Mouse (Mus musculus) spleen, postnatal 0 days (tissue): ENCODE results near the gene Gm19668. TPM values are rescaled to one million over a fixed set of nuclear protein-coding genes. Genes with fewer than 3 reads are reported as not detected.

Source experiments
- polyA plus RNA-seq: library from polyadenylated mRNA; unstranded; fragments of >200 nt; fragmentation: Nextera tagmentation; extraction: Ambion mirVana; gene quantifications from 2 replicates; pipeline ENCODE4 v1.2.1, GENCODE M21; 2015

The Gm19668 gene
- not detected in 2 replicates for polyA plus RNA-seq

GRCm38 (mm10) chr10:77798921-77799508 is at the start of gene Gm19668:
Gene Gm19668 (minus strand): TSS chr10:77799133.

GRCm38 (mm10) chr10:77846503-77846902 is 47.6 kb upstream of the Gm19668 start, which contains the start of gene Gm36176:
Gene Gm36176 (plus strand): TSS chr10:77846803.

GRCm38 (mm10) chr10:77835647-77836046 is 36.7 kb upstream of the Gm19668 start, which contains the start of gene Krtap10-10:
Gene Krtap10-10 (plus strand): TSS chr10:77835947.

DNA sequence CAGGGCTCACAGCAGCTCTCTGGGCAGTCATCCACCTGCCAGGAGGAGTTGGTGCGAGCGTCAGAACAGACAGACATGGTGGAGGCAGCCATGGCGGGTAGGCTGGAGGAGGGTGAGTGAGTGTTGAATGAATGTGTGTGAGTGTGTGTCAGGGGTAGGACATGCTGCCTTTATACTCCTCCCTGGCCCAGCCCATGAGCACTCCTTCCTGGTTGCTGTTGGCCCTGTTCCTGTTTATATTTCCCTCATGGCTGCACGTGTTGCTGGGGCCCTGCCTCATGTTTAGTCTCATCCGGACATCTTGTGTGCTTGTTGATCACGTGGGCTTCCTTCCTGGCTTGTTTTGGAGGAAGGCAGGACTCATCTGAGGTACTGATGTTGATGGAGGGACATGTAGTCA is 28.0 kb upstream of the Gm19668 start, which contains the start of gene Krtap10-4:
Krtap10-4 (minus strand) TSS at position 145 of the 400 bp plus-strand sequence.

DNA sequence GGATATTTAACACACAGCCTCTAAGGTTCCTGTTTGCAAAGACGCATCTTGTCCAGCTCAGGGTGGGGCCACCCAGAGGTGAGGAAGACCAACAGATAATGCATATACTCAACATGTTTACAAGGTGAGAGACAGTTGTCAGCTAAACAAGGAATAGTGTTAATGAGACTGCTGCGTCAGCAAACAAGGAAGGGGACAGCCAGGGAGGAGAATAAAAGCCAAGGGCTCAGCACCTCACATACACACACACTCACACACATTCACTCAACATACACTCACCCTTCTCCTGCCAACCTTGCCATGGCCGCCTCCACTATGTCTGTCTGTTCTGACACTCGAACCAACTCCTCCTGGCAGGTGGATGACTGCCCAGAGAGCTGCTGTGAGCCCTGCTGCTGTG is 15.4 kb upstream of the Gm19668 start, which contains the start of gene Gm2696:
Gm2696 (plus strand) TSS at position 301 of the 400 bp plus-strand sequence.

DNA sequence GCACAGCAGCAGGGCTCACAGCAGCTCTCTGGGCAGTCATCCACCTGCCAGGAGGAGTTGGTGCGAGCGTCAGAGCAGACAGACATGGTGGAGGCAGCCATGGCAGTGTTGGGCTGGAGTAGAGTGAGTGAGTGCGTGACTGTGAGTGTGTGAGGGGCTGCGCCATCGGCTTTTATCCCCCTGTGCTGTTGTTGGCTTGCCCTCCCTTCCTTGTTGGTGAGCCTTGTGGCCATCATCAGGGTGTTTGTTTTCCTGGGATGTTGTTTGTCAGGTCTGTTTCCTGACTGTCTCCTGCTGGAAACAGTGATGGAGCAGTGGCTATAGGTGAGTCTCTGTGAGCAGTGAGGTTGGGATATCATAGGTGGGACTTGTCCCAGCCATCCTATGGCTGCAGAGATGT is 12.8 kb upstream of the Gm19668 start, which contains the start of gene Gm9507:
Gm9507 (minus strand) TSS at position 101 of the 400 bp plus-strand sequence.

GRCm38 (mm10) chr10:77794976-77795375 is 4.0 kb downstream of the Gm19668 start, which contains the start of gene Gm9639:
Gene Gm9639 (minus strand): TSS chr10:77795076.

DNA sequence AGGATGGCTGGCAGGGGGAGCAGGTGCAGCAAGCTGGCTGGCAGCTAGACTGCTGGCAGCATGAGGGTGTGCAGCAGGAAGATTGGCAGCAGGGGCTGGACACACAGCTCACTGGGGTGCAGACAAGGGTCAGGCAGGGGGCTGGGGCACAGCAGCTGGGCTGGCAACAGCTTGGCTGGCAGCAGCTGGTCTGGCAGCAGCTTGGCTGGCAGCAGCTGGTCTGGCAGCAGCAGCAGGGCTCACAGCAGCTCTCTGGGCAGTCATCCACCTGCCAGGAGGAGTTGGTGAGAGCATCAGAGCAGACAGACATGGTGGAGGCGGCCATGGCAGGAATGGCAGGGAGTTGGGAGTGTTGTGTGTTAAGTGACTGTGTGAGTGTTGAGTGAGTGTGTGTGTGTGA is 11.1 kb downstream of the Gm19668 start, which contains the start of gene Gm7137:
Gm7137 (minus strand) TSS at position 325 of the 400 bp plus-strand sequence.

DNA sequence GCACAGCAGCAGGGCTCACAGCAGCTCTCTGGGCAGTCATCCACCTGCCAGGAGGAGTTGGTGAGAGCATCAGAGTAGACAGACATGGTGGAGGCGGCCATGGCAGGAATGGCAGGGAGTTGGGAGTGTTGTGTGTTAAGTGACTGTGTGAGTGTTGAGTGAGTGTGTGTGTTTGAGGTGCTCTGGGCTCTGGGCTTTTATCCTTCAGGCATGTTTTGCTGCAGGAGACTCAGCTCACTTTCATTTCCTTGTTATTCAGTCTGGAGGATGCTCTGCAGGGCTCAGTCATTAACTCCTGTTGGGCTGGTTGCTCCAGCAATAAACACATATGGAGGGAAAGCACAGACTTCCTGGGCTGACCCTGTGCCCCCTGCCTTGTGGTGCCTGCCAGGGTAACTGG is 16.5 kb downstream of the Gm19668 start, which contains the start of gene Gm3250:
Gm3250 (minus strand) TSS at position 101 of the 400 bp plus-strand sequence.

GRCm38 (mm10) chr10:77776844-77777243 is 22.1 kb downstream of the Gm19668 start, which contains the start of gene Gm7138:
Gene Gm7138 (minus strand): TSS chr10:77776944.

DNA sequence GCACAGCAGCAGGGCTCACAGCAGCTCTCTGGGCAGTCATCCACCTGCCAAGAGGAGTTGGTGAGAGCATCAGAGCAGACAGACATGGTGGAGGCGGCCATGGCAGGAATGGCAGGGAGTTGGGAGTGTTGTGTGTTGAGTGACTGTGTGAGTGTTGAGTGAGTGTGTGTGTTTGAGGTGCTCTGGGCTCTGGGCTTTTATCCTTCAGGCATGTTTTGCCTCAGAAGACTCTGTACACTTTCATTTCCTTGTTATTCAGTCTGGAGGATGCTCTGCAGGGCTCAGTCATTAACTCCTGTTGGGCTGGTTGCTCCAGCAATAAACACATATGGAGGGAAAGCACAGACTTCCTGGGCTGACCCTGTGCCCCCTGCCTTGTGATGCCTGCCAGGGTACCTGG is 27.7 kb downstream of the Gm19668 start, which contains the start of gene Gm3238:
Gm3238 (minus strand) TSS at position 101 of the 400 bp plus-strand sequence.

GRCm38 (mm10) chr10:77759582-77759981 is 39.4 kb downstream of the Gm19668 start, which contains the start of gene Gm3233:
Gene Gm3233 (minus strand): TSS chr10:77759682.

GRCm38 (mm10) chr10:77751254-77751653 is 47.7 kb downstream of the Gm19668 start, which contains the start of gene Gm9736:
Gene Gm9736 (minus strand): TSS chr10:77751354.

Other genes starting within 250 kb of the Gm19668 start
- 71.1 and 81.7 TPM in 2 replicates for gene Pttg1ip, start 217.4 kb downstream of the Gm19668 start, polyA plus RNA-seq
- 163 and 182 TPM in 2 replicates for gene Sumo3, start 193.0 kb downstream of the Gm19668 start, polyA plus RNA-seq
- gene Gm49325, start 192.9 kb downstream of the Gm19668 start, polyA plus RNA-seq = 5.2 and 12.6 TPM in 2 replicates
- gene Ube2g2, start 176.9 kb downstream of the Gm19668 start, polyA plus RNA-seq = 41.2 and 42.6 TPM in 2 replicates
- gene Tspear, start 112.6 kb downstream of the Gm19668 start, polyA plus RNA-seq = 0.10 TPM in 1 of 2 replicates, not detected in the other
- not detected in 2 replicates for gene Gm19402, start 108.4 kb downstream of the Gm19668 start, polyA plus RNA-seq
- not detected in 2 replicates for gene Gm9508, start 101.9 kb downstream of the Gm19668 start, polyA plus RNA-seq
- not detected in 2 replicates for gene Gm10272, start 92.5 kb downstream of the Gm19668 start, polyA plus RNA-seq
- not detected in 2 replicates for gene Gm10024, start 87.7 kb downstream of the Gm19668 start, polyA plus RNA-seq
- not detected in 2 replicates for gene Gm10142, start 83.3 kb downstream of the Gm19668 start, polyA plus RNA-seq
- not detected in 2 replicates for gene Krtap12-1, start 78.5 kb downstream of the Gm19668 start, polyA plus RNA-seq
- not detected in 2 replicates for gene Gm10100, start 72.6 kb downstream of the Gm19668 start, polyA plus RNA-seq
- not detected in 2 replicates for gene Gm18596, start 56.5 kb downstream of the Gm19668 start, polyA plus RNA-seq
- not detected in 2 replicates for gene Gm9736, start 47.8 kb downstream of the Gm19668 start, polyA plus RNA-seq
- gene Gm3233, start 39.5 kb downstream of the Gm19668 start, polyA plus RNA-seq = not detected in 2 replicates
- gene Gm3238, start 27.8 kb downstream of the Gm19668 start, polyA plus RNA-seq = not detected in 2 replicates
- not detected in 2 replicates for gene Gm7138, start 22.2 kb downstream of the Gm19668 start, polyA plus RNA-seq
- not detected in 2 replicates for gene Gm3250, start 16.6 kb downstream of the Gm19668 start, polyA plus RNA-seq
- gene Gm7137, start 10.9 kb downstream of the Gm19668 start, polyA plus RNA-seq = not detected in 2 replicates
- gene Gm9639, start 4.1 kb downstream of the Gm19668 start, polyA plus RNA-seq = not detected in 2 replicates
- not detected in 2 replicates for gene Gm9507, start 12.7 kb upstream of the Gm19668 start, polyA plus RNA-seq
- gene Gm2696, start 15.5 kb upstream of the Gm19668 start, polyA plus RNA-seq = not detected in 2 replicates
- not detected in 2 replicates for gene Krtap10-4, start 28.0 kb upstream of the Gm19668 start, polyA plus RNA-seq
- gene Krtap10-10, start 36.8 kb upstream of the Gm19668 start, polyA plus RNA-seq = not detected in 2 replicates
- not detected in 2 replicates for gene Gm36176, start 47.7 kb upstream of the Gm19668 start, polyA plus RNA-seq
- gene Gm10318, start 53.7 kb upstream of the Gm19668 start, polyA plus RNA-seq = not detected in 2 replicates
- not detected in 2 replicates for gene Gm3285, start 62.8 kb upstream of the Gm19668 start, polyA plus RNA-seq
- 0.45 and 0.57 TPM in 2 replicates for gene Lrrc3, start 103.4 kb upstream of the Gm19668 start, polyA plus RNA-seq
- 7.4 and 8.4 TPM in 2 replicates for gene Trpm2, start 171.4 kb upstream of the Gm19668 start, polyA plus RNA-seq
- gene 1810043G02Rik, start 179.4 kb upstream of the Gm19668 start, polyA plus RNA-seq = 7.3 and 8.6 TPM in 2 replicates
- 39.6 and 40.7 TPM in 2 replicates for gene Pfkl, start 210.9 kb upstream of the Gm19668 start, polyA plus RNA-seq
- 0.50 and 0.57 TPM in 2 replicates for gene Dnmt3l, start 242.8 kb upstream of the Gm19668 start, polyA plus RNA-seq
- gene Aire, start 244.5 kb upstream of the Gm19668 start, polyA plus RNA-seq = 0.07 TPM in 1 of 2 replicates, not detected in the other